Mouse (Mus musculus) lung, adult 2 months (tissue): ENCODE measurements around the gene Arglu1.
A peak's percentile ranks its signal among the peaks of the same experiment; 100 is the strongest.

Experiments
- CTCF ChIP-seq: fragments of 200-500 bp; IDR thresholded peaks from 2 replicates; pipeline ENCODE4 v1.5.1; 2011; ENCODE audit warnings: mild to moderate bottlenecking, low read length, control low read depth; ENCODE audit not compliant: insufficient read depth
- POLR2A ChIP-seq: fragments of 200-500 bp; IDR thresholded peaks from 2 replicates; pipeline ENCODE4 v1.6.1; 2011; ENCODE audit warnings: low read depth, mild to moderate bottlenecking, control low read depth, low read length, borderline replicate concordance; ENCODE audit errors: extremely low read depth

DNA sequence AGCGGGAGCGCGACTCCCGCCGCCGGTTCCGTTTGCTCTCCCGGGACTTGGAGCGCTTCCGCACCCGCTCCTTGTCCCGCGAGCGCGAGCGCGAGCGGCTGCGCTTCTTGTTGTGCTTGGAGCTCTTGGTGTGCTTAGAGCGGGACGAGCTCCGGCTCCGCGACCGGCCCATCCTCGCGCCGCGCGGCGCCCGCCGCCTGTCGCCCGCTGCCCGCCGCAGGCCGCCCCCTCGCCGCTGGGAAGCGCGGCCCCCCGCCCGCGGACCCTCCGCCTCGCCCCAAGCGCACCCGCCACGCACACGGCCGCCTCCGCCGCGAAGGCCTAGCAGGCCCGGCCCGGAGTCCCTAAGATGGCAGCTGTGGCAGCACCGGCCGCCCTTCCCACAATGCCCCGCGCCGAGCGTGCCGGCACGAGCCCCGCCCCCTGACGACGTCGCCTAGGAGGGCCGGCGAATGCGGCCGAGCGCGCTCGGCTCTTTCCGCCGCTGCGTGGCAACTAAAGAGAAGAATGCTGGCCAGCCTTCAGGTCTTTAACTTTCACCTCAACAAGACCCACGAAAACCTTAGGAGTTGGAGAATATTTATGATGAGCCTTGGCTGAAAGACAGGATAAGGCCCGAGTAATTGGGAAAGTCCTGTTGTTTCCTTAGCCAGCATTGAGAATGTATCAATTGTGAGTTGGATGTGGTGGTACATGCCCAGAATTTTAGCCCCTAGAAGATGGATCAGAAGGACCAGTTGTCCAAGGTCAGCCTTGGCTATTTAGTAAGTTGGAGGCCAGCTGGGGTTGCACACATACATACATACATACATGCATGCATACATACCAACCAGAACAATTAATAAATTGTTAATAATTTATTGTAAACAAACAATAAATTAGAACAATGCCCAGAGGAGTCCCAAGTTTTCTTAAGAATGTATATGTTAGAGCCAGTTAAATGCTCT is at the start of gene Arglu1:
- TF ChIP-seq POLR2A (peak; percentile 90; the same call in 1 of the 2 replicates), CTCF (no peak)
